Mouse (Mus musculus): Measurements from ENCODE around the gene Prkacb.

DNA sequence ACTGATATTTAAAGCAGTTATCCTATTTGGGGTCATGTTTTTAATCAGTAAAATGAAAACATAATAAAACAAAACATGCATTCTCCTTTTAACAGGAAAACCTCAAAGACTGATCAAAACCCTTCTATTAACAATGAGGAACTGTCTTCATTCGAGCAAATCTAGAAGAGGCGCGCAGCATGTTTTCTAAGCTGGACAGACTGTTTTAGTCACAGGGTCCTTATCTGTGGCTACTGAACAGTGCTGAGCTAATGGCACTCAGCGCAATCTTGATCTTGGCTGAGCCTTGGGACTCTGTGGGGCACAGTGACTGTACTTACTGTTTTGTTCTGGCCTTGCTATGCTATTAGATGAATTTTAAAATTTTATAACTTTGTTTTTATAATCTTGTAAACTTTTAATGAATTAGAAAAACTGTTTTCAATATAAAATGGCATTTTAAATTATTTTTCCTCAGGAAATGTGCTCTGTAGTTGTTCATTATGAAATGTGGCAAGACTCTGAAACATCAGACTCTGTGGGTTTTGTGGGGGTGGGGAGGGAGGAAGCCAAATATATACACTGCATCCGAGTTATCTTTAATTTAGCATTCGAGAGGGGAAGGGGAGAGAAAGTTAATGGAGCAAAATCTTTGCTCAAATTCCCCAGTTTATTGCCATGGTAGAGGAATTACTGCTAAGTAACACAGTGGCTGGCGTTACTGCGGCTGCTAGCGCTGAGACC, 77.7 kb downstream of the Prkacb start:
- TF ChIP-seq CTCF (IDR thresholded peaks at IDR 0.05; ENCODE audit: low read depth, low read length) (no peak), GATA1 (IDR thresholded peaks at IDR 0.05; ENCODE audit: borderline replicate concordance, low read length) (no peak), TAL1 (conservative IDR thresholded peaks at IDR 0.05; ENCODE audit: low read depth, low read length) (no peak), POLR2AphosphoS5 (IDR thresholded peaks at IDR 0.05; ENCODE audit: insufficient replicate concordance, low read depth, low read length) (no peak), GATA2 (IDR thresholded peaks at IDR 0.05; ENCODE audit: borderline replicate concordance, low read depth, low read length) (no peak)

All from G1E (cell line).